Mouse (Mus musculus) layer of hippocampus, postnatal 25 days (tissue): Measurements from ENCODE around the gene Rpl10a. TPM values are rescaled to one million over a fixed set of nuclear protein-coding genes. Genes with fewer than 3 reads are reported as not detected.
"Not testable (repeated sequence)": the region's sequence is repeated elsewhere in the genome, so short reads cannot be mapped to it uniquely, and the experiment has no call there.

Source experiments
- DNase-seq, 2 experiments: peaks; one replicate each; pipeline ENCODE4 v3.0.0; 2022; ENCODE audit warnings: mixed read lengths in 2 of 2, low spot score in 1 of 2; ENCODE audit errors: extremely low spot score in 1 of 2
- total RNA-seq, 2 experiments: library from RNA; stranded (reverse); gene quantifications; 2 replicates each; pipeline ENCODE4 v1.2.3; 2021

Gene Rpl10a
- total RNA-seq, 2 experiments from 2014 or later, result 353 to 376 TPM

- DNase-seq, result no peak
Measured at GRCm38 (mm10) chr17:28352018-28352417, 23.7 kb downstream of the Rpl10a start.

GRCm38 (mm10) chr17:28355871-28356270 lies 27.6 kb downstream of the Rpl10a start:
- DNase-seq, result no peak

GRCm38 (mm10) chr17:28358576-28359261 lies 30.4 kb downstream of the Rpl10a start:
- DNase-seq, result not testable (repeated sequence)

- DNase-seq, result no peak
Measured at GRCm38 (mm10) chr17:28360531-28361277, 32.4 kb downstream of the Rpl10a start.

- no peak for DNase-seq
Measured at GRCm38 (mm10) chr17:28361921-28362652, 33.8 kb downstream of the Rpl10a start.

- no peak for DNase-seq
Measured at GRCm38 (mm10) chr17:28362653-28363292, 34.5 kb downstream of the Rpl10a start.

- no peak for DNase-seq
Measured at GRCm38 (mm10) chr17:28363507-28363906, 35.2 kb downstream of the Rpl10a start.

- DNase-seq, result no peak
Measured at GRCm38 (mm10) chr17:28365122-28365521, 36.9 kb downstream of the Rpl10a start, which contains the start of gene Tulp1. Gene Tulp1 (minus strand): TSS chr17:28365222.

- DNase-seq, result peak; percentile 46 to 79
Measured at GRCm38 (mm10) chr17:28368449-28368848, 40.2 kb downstream of the Rpl10a start.

GRCm38 (mm10) chr17:28369056-28369455 lies 40.8 kb downstream of the Rpl10a start:
- DNase-seq, result no peak

- DNase-seq, result no peak
Measured at GRCm38 (mm10) chr17:28371286-28371685, 43.0 kb downstream of the Rpl10a start.

- no peak for DNase-seq
Measured at GRCm38 (mm10) chr17:28371941-28372340, 43.7 kb downstream of the Rpl10a start.

- DNase-seq, result peak in 1 of 2 experiments; percentile 38
Measured at GRCm38 (mm10) chr17:28373821-28374220, 45.5 kb downstream of the Rpl10a start.

- DNase-seq, result no peak
Measured at GRCm38 (mm10) chr17:28374494-28374893, 46.2 kb downstream of the Rpl10a start.

GRCm38 (mm10) chr17:28375592-28376061 lies 47.4 kb downstream of the Rpl10a start:
- no peak for DNase-seq

- DNase-seq, result no peak
Measured at GRCm38 (mm10) chr17:28380255-28380654, 52.0 kb downstream of the Rpl10a start.
